Mouse (Mus musculus): ENCODE results near the gene Pde4c. TPM values are rescaled to one million over a fixed set of nuclear protein-coding genes. Genes with fewer than 3 reads are reported as not detected.

Pde4c gene
- total RNA-seq, 1 experiment from 2014 or later: 1.9 TPM

DNA sequence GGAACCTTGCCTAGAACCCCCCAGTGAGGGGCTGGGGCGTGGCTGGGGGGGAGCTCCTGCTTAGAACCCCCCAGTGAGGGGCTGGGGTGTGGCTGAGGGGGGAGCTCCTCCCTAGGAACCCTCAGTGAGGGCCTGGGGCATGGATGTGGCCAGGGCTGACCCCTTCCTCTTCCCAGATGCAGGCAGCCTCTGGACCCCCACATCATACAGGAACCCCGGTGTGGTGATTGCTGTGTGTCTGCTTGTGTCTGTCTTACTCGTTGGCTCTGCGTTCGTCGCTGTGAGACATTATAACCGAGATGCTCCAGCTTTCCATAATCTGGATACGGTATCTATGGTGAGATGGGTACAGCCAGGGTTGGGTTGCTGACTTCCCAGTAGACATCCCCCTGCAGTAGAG is 1.9 kb upstream of the Pde4c start:
- no peak for DNase-seq

DNA sequence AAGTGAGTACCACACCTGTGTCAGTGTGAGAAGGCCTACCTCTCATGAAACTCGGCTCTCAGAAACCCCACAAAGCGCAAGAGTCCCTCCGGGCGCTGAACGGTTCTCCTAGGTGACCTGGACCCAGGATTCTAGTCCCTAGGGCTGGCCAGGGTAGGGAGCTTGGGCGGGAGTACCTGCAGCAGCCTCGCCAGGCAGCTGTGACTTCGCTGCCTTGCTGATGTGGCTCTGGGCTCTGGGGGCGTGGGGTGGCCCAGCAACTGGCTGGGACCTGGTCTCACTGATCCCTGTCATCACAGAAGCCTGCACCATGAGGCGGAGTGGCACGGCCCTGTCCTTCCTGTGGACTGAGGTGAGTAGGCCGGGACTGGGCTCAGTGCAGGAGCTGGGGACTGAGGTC is 696 bp downstream of the Pde4c start:
- no peak for DNase-seq

DNA sequence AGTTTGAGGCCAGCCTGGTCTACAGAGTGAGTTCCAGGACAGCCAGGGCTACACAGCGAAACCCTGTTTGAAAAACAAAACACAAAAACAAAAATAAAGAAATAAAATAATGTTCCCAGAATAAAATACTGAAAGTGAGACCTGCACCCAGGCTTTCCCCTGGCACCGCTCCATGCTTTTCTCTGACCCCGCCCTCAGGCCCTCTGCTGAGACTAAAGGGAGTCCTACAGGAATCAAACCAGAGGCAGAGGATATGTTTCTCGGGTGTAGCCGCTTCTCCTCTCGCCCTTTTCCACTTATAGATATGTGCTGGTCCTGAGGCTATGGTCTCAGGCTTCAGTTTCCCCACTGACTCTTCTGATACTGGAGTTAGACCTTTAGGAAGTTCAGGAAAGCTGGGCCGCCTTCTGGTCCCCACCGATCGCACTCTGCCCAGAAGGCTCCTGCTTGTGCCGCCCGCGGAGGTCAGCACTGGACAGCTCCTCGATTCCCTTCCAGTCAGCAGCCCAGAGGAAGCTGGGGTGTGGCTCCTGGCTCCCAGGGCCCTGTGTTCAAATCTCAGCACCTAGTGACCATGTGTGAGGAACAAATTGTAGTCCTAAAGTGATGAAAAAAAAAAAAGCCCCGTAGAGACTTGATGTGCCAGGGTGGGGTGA is 2.4 kb downstream of the Pde4c start:
- DNase-seq: peak; percentile 66

DNA sequence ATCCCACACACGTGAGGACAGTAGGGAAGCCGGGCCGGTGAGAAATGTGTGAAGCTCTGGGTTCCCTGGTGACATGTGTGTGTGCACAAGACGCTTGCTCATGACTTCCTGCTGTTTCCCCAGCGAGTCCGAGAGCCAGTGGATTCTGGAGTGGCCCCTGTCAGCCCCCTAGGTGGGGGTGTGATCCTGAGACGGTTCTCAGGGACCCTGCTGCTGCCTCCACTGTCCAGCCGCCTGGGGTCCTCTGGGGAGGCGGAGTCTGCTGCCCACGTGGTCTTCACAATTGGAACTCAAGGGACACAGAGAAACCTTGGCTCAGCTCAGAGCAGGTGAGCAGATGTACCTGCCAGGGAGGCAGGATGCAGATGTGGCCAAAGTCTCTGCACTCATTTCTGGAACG is 3.2 kb downstream of the Pde4c start:
- DNase-seq: no peak

DNA sequence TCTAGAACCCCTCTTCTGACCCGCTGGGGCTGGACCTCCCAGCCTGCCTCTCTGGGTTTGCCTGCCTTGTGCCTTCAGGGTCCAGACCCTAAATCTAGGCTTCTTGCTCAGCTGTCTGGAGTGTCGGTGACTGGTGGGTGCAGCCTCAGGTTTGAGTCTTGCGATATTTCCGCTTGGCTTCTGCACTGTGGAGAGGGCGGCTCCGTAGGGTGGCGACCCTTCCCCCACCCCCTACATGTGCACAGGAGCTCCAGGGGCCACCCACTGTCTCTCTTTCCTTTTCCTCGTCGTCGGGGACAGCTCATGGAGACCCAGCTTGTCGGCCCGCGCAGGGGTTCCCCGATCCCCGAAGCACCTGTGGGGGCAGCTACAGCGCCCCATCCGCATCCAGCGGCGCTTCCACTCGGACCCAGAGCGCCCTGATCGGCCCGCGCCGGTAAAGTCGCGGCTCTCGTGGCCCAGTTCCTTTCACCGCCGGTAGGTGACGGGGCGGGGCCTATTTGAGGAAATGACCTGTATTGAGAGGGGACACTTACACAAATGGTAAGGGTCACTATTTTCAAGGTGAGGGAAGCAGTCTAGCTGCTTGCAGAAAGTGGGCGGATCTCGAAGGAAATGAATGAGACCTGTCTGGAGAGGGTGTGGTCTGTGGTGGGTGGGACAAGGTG is 6.4 kb downstream of the Pde4c start:
- DNase-seq: no peak

DNA sequence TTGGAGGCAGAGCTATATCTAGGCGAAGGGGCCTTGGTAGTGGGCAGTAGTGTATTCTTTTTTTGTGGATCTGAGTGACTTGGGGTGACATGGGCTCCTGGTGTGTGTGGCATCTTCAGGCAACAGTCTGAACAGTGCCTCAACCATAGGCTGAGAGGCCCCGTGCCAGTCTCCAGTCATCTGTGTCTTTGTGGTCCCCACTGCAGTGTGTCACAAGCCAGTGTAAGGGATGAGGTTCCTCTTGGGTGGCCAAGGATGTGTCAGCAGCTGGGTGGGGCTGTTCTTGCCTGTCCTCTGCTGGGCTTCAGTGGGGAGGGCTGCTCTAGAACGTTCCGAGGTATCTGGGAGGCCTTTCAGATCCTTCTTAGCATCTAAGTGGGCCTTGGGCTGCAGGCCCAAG is 7.4 kb downstream of the Pde4c start:
- DNase-seq: no peak

DNA sequence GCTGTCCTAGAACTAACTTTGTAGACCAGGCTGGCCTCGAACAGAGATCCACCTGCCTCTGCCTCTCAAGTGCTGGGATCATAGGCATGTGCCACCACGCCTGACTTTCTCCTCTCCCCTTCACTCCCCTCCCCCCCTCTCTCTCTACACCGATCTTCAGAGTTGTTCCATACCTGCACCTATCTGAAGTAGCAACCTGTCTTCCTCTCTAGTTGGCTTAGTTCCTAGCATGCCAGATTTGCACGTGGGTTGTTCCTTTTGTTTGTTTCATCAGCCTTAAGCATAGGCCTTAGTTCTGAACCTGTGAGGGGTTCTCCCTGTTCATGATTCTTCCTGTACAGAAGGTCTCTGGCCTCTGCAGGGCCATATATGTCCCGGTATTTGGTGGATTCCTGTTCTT is 14.2 kb downstream of the Pde4c start:
- no peak for DNase-seq

DNA sequence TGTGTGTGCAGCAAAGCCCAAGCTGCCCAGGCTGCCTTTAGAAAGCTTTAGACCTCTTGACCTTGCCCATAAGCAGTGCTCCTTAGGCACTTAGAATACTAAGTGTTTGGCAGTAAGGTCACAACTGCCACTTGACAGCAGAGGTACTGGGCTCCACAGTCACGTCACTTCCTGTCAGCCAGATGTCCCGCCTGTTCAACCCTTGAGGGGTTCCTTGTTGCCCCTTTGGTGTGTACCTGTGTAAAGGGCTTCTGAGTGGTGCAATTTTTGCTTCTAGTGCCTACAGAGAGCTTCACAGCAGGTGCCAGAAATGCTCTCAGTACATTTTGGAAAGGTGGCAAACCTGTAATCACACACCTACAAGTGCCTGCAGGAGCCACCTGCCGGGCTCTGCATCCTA is 14.7 kb downstream of the Pde4c start:
- DNase-seq: no peak

DNA sequence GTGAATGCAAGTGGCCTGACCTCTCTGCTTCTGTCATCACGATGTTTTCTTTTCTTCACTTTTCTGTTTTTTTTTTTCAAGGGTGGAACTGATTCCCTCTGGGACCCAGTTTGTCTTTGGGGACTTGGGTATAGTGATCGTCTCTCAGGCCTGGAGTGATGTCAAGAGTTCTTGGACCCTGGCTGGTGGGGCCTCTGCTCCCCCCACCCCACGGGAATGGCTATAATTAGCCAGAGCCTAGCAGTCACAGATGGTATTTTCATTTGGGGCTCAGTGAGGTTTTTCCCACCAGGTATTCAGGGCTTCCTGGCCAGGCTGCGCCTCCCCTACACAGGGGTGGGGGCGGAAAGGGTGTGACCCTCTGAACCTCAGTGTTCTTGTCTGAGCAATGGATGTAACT is 18.1 kb downstream of the Pde4c start:
- DNase-seq: no peak

DNA sequence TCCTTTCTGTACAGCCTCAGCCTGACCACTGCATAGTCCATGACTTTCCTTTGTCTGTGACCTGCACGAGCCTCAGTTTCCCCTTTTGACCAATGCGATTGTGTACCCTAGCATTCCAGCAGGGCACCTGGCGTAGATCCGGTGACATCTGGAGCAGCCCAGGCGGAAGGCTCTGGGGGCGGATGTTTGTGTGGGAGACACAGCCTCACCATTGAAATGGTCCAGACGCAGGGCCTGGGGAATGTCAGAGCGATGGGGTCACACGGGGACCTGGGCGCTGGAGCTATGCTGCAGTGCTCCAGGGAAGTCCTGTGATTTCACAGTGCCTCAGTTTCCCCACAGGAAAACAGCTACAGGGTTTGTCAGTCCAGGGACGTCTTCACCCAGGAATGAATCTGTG is 18.7 kb downstream of the Pde4c start:
- DNase-seq: no peak

DNA sequence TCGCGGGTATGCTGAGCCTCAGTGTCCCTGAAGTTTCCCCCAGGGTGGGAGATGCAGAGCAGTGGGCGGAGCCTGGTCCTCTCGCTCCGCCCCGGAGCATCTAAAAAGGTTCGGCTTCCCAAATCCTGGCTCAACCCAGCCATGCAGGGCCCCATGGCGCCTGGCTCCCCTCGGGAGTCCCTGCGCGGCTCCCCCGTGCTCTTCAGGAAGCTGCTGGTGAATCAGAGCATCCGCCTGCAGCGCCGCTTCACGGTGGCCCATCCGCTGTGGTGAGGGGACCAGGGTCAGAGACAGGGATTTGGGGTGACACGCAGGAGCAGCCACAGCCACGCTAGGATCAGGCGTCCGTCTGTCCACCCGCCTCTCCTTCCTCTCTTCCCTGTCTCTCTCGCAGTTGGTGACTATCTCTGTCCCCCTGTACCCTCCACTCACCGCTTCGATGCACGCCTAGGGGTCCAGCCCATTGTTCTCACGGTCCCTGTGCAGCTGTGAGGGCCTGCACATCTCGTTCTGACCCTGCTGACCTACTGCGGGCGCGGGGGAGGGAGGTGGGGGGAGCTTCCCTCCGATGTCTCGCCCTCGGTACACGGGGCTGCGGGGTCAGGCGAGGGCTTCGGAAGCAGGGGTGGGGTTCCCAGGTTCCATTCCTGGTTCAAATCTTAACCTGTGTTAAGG is 19.6 kb downstream of the Pde4c start:
- DNase-seq: peak; percentile 57

DNA sequence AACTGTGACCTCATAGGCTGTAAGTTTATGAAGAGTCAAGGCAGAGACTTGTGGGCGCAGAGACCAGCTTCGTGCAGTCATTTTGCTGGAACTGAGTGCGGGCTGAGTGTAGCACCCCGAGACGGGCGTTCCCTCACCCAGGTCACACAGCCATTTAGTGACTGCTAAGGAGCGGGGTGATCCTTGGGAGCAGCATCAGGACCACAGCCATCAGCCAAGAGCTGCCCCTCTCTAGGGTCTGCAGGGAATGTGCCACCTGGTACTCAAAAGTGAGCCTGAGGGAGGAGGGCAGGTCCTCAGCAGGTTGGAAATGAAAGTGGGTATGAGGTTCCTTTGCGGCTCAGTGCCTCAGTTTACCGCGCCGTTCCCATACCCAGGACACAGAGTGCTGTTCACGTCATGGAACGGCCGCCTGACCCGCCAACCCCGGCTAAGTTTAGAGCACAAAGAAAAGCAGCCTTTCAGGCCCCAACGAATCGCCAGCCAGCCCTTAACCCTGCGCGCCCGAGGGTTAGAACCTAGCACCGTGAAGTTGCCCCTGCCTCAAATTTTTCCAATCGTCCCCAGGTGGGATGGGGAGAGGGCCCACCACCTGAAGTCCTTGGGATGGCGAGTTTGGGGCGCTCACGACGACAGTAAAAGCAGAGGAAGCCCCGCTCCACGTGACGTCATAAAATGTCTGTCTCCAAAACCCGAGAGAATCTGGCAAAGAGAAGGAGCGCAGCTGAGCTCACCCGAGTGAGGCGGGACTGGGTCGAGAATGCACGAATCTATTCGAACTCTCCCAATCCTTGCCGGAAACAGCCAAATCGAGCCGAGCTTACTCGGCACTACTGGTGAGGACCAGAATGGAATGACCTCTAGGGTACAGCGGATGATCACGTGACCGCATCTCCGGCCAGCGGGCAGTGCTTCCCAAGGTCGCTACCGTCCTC is 20.4 kb downstream of the Pde4c start:
- peak; percentile 82 for DNase-seq

DNA sequence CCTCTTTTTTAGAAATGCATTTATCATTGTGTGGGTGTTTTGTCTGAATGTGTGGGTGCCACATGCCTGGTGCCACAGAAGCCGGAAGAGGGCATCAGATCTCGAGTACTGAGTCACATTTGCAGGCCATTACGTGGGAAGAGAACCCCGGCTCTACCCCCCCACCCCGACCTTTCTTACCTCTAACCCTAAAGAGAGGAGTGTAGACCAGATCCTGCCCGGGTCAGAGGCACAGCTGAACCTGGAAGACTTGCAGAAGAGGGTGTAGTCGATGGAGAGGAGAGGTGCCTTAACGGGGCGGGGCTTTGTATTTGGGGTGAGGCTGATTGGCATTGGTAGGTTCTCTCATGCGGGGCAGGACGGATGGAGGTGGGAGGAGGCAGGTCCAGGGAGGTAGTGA is 21.3 kb downstream of the Pde4c start:
- peak; percentile 9 for DNase-seq

DNA sequence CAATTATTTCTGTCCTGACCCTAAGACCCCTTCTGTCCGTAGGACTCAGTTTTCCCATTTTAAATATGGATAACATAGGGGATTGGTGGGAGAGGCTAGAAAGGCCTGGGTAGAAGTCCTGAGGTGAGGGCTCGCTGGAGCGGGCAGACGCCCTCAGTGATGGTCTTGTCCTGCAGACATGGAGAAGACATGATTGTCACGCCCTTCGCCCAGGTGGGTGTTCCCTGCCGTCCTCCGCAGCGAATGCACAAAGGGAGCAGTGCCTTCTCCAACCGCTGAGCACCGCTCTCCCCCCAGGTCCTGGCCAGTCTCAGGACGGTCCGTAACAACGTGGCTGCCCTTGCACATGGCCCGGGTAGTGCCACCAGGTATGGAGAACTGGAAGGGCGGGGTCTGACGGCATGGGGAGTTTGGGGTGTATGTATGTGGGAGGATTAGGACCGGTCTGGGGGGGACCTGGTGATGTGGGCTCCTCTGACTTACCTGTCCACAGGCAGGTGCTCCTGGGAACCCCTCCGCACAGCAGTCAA is 22.2 kb downstream of the Pde4c start:
- peak; percentile 2 for DNase-seq

DNA sequence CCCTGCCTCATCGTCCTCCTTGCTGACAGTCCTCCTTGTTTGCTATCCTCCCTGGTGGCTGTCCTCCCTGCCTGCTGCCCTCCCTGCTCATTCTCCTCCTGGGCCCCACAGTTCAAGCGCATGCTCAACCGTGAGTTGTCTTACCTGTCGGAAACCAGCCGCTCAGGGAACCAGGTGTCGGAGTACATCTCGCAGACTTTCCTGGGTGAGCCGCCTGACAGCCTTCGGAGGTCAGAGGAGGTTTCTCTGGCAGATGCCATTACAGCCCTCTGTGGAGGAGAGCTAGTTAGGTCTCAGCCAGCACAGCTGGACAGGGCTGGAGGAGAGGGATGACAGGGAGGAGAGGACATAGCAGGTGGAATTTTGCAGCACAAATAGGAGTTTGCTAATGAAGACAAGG is 23.2 kb downstream of the Pde4c start:
- DNase-seq: peak; percentile 2

DNA sequence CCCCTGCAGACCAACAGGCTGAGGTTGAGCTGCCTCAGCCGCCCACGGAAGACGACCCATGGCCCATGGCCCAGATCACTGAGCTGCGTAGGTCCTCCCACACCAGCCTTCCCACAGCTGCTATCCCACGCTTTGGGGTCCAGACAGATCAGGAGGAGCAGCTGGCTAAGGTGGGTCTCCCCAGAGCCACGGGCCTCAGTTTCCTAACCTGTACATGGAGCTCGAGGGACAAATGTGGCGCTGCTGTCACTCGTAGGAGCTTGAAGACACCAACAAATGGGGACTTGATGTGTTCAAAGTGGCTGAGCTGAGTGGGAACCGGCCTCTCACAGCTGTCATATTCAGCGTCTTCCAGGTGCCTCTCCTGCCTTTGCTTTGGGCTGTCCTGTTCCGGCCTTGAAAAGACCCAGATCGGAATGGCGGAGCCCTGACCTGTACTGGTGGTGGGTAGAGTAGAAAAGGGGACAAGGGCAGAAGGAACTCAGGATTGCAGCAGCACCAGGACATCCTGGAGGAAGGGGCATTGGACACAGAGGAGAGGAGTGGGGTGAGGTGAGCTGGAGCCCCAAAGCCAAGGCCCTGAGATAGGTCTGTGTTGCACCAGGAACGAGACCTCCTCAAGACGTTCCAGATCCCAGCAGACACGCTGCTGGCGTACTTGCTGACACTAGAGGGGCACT is 23.8 kb downstream of the Pde4c start:
- peak; percentile 2 for DNase-seq

DNA sequence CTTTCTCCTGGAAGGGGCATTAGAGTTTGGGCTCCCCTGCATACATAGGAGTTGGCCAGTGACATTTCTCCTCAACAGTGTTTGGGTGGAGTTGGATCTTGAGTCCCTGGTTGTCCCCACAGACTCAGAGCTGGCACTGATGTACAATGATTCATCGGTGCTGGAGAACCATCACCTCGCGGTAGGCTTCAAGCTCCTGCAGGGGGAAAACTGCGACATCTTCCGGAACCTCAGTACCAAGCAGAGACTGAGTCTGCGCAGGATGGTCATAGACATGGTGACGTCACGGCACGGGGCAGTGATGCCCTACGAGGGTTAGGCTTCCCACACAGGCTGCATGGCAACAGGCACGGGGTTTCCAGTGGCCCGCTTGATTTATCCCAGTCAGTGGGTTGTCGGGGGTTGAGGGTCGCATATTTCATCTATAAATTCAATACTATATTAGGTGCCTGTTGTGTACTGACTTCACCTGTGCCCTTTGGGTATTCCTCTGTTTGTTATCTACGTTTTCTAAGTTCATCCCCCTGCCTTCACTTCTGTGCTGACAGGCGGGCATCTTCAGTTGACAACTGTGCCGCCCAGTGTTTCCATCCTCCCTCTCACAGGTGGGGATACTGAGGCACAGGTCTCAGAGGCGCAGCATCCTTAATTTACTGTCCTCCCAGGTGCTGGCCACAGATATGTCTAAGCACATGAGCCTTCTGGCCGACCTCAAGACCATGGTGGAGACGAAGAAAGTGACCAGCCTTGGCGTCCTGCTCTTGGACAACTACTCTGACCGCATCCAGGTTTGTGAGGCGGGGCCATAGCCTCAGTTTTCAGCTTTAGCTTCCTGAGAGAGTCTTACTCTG is 25.0 kb downstream of the Pde4c start:
- no peak for DNase-seq

DNA sequence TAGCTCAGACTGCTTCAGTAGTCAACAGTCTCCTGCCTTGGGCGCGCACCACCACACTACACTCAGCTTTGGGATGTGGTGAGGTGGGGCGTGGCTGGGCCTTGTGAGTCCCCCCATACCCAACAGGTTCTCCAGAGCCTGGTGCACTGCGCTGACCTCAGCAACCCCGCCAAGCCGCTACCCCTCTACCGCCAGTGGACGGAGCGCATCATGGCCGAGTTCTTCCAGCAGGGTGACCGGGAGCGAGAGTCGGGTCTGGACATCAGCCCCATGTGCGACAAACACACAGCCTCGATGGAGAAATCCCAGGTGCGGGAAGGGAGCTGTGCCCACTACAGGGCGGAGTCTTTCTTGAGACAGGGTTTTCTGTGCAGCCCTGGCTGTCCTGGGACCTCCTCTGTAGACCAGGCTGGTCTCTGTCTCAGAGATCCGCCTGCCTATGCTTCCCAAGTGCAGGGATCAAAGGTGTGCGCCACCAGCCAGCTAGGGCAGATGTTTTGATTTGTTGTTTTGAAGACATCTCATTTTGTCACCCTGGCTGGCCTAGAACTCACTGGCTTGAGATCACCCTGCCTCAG is 25.7 kb downstream of the Pde4c start:
- DNase-seq: peak; percentile 3

DNA sequence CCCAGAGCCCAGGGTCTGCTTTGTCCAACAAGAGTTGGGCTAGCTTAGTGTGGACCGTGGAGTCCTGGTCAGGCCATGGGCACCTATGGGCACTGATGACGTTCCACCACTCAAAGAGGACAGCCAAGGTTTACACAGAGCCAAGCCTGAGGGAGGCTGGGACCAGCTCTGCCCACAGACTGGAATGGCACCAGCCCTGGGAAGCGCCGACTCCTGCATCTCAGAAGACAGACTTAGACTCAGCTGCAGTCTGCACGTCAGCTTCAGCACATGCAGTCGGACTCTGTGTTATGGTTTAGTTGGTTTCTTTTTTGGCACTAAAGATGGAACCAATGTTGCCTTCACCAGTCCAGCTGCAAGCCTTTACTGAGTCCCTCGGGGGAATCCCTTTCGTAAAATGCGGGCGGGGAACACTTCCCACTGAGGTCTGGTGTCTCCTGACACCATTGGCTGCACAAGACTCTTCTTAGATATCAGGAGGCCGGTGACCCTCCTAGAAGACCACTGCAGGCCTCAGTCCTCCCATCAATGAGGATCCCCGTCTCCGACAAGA is 26.7 kb downstream of the Pde4c start:
- peak; percentile 18 for DNase-seq
